Mouse (Mus musculus) hindbrain, embryonic 15.5 days (tissue): ENCODE results near the gene Gm17660. TPM values are rescaled to one million over a fixed set of nuclear protein-coding genes. Genes with fewer than 3 reads are reported as not detected.
"Not testable (repeated sequence)": the region's sequence is repeated elsewhere in the genome, so short reads cannot be mapped to it uniquely, and the experiment has no call there.

Experiments
- ATAC-seq: fragments of 200-750 bp; cut with Nextera tagmentation; 2 replicates; pipeline ENCODE4 v1.8.0; 2017; ENCODE audit warnings: low read depth, moderate number of reproducible peaks, moderate TSS enrichment; ENCODE audit not compliant: low FRiP score
- H3K27ac ChIP-seq: fragments of 300-500 bp; sonication (generic); replicated peaks from 2 replicates; pipeline ENCODE4 v1.5.1; 2015; ENCODE audit warnings: mild to moderate bottlenecking, inconsistent platforms
- H3K27me3 ChIP-seq: fragments of 300-500 bp; sonication (generic); 2 replicates; pipeline ENCODE4 v1.6.1; 2015; ENCODE audit warnings: control low read depth, inconsistent platforms
- H3K36me3 ChIP-seq: fragments of 300-500 bp; sonication (generic); 2 replicates; pipeline ENCODE4 v1.6.1; 2015; ENCODE audit warnings: control low read depth, inconsistent platforms
- H3K4me1 ChIP-seq: fragments of 300-500 bp; sonication (generic); replicated peaks from 2 replicates; pipeline ENCODE4 v1.6.1; 2015; ENCODE audit warnings: control low read depth, inconsistent platforms
- H3K4me2 ChIP-seq: fragments of 300-500 bp; sonication (generic); 2 replicates; pipeline ENCODE4 v1.6.1; 2015; ENCODE audit warnings: moderate library complexity, mild to moderate bottlenecking, inconsistent platforms
- H3K4me3 ChIP-seq: fragments of 300-500 bp; sonication (generic); 2 replicates; pipeline ENCODE4 v1.5.1; 2015; ENCODE audit warnings: mild to moderate bottlenecking, inconsistent platforms
- H3K9ac ChIP-seq: fragments of 300-500 bp; sonication (generic); 2 replicates; pipeline ENCODE4 v1.6.1; 2015; ENCODE audit warnings: inconsistent platforms
- H3K9me3 ChIP-seq: fragments of 300-500 bp; sonication (generic); 2 replicates; pipeline ENCODE4 v1.6.1; 2016; ENCODE audit warnings: control low read depth, inconsistent platforms
- WGBS: fragments of 180-500 bp; shearing (Covaris S2); methylation state at CpG from one replicate; pipeline ENCODE4 v1.1.7; 2015; 5-methylcytosine and 5-hydroxymethylcytosine counted together
- microRNA-seq: library from miRNA; unstranded; fragments of <30 nt; microRNA quantifications from one replicate; pipeline ENCODE4, GENCODE M21; 2016
- polyA plus RNA-seq: library from polyadenylated mRNA; unstranded; fragments of >200 nt; fragmentation: Nextera tagmentation; extraction: Ambion mirVana; gene quantifications from 2 replicates; pipeline ENCODE4 v1.2.1, GENCODE M21; 2015

Gene Gm17660
- polyA plus RNA-seq, 1 experiment from 2014 or later = not detected

- 82% methylated on average over 2 of the region's 2 CpGs for WGBS
- H3K4me2 ChIP-seq = no peak overlapping the region
- no peak for ATAC-seq
- no peaks in the 10 kb centered on the region for H3K4me1 ChIP-seq
- no peak overlapping the region for H3K4me3 ChIP-seq
- H3K36me3 ChIP-seq = no peaks in the 10 kb centered on the region
- no peaks in the 10 kb centered on the region for H3K27me3 ChIP-seq
- no peak overlapping the region for H3K9ac ChIP-seq
- no peaks in the 10 kb centered on the region for H3K9me3 ChIP-seq
- no peak overlapping the region for H3K27ac ChIP-seq
Measured at GRCm38 (mm10) chr5:104032434-104033097, 44.8 kb downstream of the Gm17660 start.

DNA sequence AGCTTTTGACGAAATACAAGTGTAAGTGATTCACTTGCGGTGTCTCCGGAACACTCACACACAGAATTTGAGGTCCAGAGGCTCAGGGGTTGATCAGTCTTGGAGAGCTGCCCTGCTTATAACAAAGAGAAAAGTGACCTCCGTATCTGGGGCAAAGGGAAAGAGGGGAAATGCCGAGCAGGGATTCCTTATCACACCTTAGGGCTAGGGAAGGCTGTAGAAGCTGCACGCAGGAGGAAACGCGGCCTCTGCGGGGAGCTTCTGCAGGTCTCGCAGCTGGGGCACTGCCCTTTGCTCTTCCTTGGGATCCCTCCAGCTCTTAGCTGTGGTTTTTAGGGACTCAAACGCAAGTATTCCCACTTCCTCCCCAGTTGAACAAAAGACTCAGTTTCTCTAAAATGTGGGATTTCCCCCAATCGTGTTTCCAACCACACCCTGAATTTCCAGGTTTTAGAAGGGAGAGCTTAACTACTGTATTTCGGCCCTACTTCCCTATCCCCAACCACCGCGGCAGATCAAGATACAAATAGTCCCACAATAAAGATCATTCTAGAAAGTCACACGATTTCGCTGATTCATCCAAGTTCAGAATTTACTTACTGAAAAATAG, 52.1 kb downstream of the Gm17660 start:
- Histone ChIP-seq H3K27me3 (peaks cover 12% of the 10 kb centered on the region; the same call in 1 of the 2 replicates), H3K9ac (no peak overlapping the region), H3K27ac (no peak overlapping the region), H3K4me3 (no peak overlapping the region), H3K9me3 (no peaks in the 10 kb centered on the region), H3K4me2 (no peak overlapping the region), H3K36me3 (no peaks in the 10 kb centered on the region), H3K4me1 (peaks cover 13% of the 10 kb centered on the region)
- ATAC-seq = no peak
- WGBS = 53% methylated on average over 17 of the region's 17 CpGs

GRCm38 (mm10) chr5:104024762-104025161, 52.6 kb downstream of the Gm17660 start:
- WGBS = 76% methylated on average over 11 of the region's 11 CpGs
- H3K4me2 ChIP-seq = no peak overlapping the region
- ATAC-seq = no peak
- H3K27ac ChIP-seq = no peak overlapping the region
- peaks cover 12% of the 10 kb centered on the region; the same call in 1 of the 2 replicates for H3K27me3 ChIP-seq
- H3K4me1 ChIP-seq = peaks cover 13% of the 10 kb centered on the region
- H3K9ac ChIP-seq = no peak overlapping the region
- H3K4me3 ChIP-seq = no peak overlapping the region
- no peaks in the 10 kb centered on the region for H3K36me3 ChIP-seq
- H3K9me3 ChIP-seq = no peaks in the 10 kb centered on the region

GRCm38 (mm10) chr5:104024193-104024592, 53.2 kb downstream of the Gm17660 start:
- H3K27me3 ChIP-seq = peaks cover 12% of the 10 kb centered on the region; the same call in 1 of the 2 replicates
- not testable (repeated sequence) for H3K36me3 ChIP-seq, H3K9me3 ChIP-seq, ATAC-seq, H3K27ac ChIP-seq, H3K4me2 ChIP-seq, H3K9ac ChIP-seq, H3K4me3 ChIP-seq
- WGBS = 84% methylated on average over 5 of the region's 5 CpGs
- peaks cover 13% of the 10 kb centered on the region for H3K4me1 ChIP-seq

DNA sequence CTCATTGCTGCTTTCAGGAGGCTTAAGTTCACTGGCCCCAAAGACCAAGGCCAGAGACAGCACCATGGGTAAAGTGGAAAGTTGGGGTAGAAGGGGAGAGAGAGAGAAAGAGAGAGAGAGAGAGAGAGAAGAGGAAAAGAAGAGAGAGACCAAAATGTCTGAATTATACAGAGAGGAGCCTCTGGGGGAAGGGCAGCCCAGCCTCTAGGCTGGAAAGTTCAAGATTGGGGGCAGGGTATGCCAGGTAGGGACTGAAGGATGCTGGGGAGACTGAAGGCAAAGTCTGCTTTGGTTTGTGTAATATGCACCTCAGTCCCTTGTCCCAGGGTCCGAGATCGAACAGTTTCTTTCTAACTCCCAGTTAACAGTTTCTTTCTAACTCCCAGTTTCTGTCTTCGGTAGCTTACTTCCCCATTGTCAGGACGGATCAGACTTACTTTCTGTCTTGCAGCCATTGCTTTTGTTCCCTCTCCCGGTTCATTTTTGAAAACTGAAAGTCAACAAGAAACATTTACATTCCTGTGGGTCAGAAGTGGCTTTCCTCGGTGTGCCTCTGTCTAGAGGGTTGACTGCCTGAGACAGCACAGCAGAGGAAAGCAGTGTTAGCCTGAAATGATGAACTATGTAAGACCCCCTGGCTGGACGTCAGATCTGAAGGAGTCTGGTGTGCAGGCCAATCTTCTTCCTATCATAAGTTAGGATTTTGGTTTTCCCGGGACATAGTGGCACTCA, 54.0 kb downstream of the Gm17660 start:
- Histone ChIP-seq H3K27ac (no peak overlapping the region), H3K9ac (no peak overlapping the region), H3K9me3 (no peaks in the 10 kb centered on the region), H3K4me2 (no peak overlapping the region), H3K4me1 (peaks cover 13% of the 10 kb centered on the region), H3K4me3 (no peak overlapping the region), H3K27me3 (peaks cover 12% of the 10 kb centered on the region; the same call in 1 of the 2 replicates), H3K36me3 (no peaks in the 10 kb centered on the region)
- ATAC-seq = no peak
- WGBS = 72% methylated on average over 8 of the region's 8 CpGs

GRCm38 (mm10) chr5:104022558-104022957, 54.9 kb downstream of the Gm17660 start:
- H3K9me3 ChIP-seq = no peaks in the 10 kb centered on the region
- 0 out of 2 replicates have a peak overlapping the region, but pooled peaks have one; percentile 34 for H3K9ac ChIP-seq
- 32% methylated on average over 5 of the region's 5 CpGs for WGBS
- no peaks in the 10 kb centered on the region for H3K36me3 ChIP-seq
- H3K4me1 ChIP-seq = peaks cover 13% of the 10 kb centered on the region
- H3K27ac ChIP-seq = no peak overlapping the region
- ATAC-seq = no peak
- peak overlapping the region; percentile 38 for H3K4me3 ChIP-seq
- peak overlapping the region; percentile 62 for H3K4me2 ChIP-seq
- peaks cover 12% of the 10 kb centered on the region; the same call in 1 of the 2 replicates for H3K27me3 ChIP-seq

DNA sequence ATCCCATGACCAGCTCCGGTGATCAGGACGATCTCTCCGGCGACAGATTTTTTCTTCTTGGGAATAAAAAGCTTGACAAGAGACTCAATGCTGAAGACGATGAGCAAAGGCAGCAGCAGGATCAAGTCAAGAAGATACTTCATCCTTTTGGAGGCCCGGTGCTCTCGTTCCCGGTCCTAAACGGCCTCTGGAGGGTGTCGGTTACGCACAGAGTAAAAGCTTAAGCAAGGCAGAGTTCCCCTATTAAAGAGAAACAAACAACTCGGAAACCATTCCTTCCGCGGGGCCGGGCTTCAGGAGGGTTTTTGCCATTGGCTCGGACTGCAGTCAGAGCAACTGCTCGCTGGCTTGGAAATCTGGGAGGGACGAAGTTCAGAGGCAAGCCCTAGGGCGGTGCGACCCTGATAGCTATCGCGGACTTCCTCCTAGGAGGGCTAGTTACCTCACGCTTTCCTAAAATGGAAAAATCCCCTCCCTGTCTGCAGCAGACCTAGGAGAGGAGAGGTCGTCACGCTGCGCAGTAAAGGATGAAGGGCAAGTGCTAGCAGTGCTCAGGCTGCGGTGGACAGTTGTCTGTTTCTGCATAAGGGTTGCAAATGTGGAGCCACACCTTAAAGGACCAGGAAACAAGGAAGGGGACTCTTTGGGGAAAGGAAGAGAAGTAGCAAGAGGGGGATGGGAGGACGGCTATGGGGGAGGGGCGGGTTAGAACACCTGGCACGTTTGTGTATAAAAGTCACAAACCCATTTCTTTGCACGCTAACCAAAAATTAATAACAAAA, 55.6 kb downstream of the Gm17660 start, which contains the start of gene Hsd17b11:
TSS of gene Hsd17b11 (minus strand) at position 323 of the 782 bp plus-strand sequence.
- H3K27ac ChIP-seq = peak within 1 kb of the TSS; percentile 32
- H3K4me3 ChIP-seq = peak within 1 kb of the TSS; percentile 38
- H3K9me3 ChIP-seq = no peaks in the 10 kb centered on the region
- peak within 1 kb of the TSS; percentile 34 for H3K9ac ChIP-seq
- peak; percentile 87 for ATAC-seq
- H3K27me3 ChIP-seq = peaks cover 12% of the 10 kb centered on the region; the same call in 1 of the 2 replicates
- no peaks in the 10 kb centered on the region for H3K36me3 ChIP-seq
- H3K4me1 ChIP-seq = peaks cover 13% of the 10 kb centered on the region
- under 1% methylated on average over 31 of the region's 31 CpGs for WGBS
- H3K4me2 ChIP-seq = peak within 1 kb of the TSS; percentile 62

Small RNA genes within 50 kb of the gene (microRNA-seq; reads per million reads assigned to microRNA genes)
- gene Mir5619 = 3.3 reads per million, percentile 13 among the genes with 10 or more reads in this experiment

Other genes with a start within 250 kb of the Gm17660 start
- gene Klhl8, start 166.3 kb downstream of the Gm17660 start, polyA plus RNA-seq = 38.0 and 41.3 TPM in 2 replicates
- gene Hsd17b13, start 100.2 kb downstream of the Gm17660 start, polyA plus RNA-seq = not detected in 2 replicates
- gene Hsd17b11, start 55.7 kb downstream of the Gm17660 start, polyA plus RNA-seq = 3.3 and 3.6 TPM in 2 replicates
- 65.4 and 67.9 TPM in 2 replicates for gene Nudt9, start 31.3 kb downstream of the Gm17660 start, polyA plus RNA-seq
- 349 and 369 TPM in 2 replicates for gene Sparcl1, start 36.1 kb upstream of the Gm17660 start, polyA plus RNA-seq
- not detected in 2 replicates for gene Dspp, start 93.1 kb upstream of the Gm17660 start, polyA plus RNA-seq
- 0.21 and 0.33 TPM in 2 replicates for gene Dmp1, start 125.0 kb upstream of the Gm17660 start, polyA plus RNA-seq
- gene Ibsp, start 221.6 kb upstream of the Gm17660 start, polyA plus RNA-seq = 0.26 and 0.73 TPM in 2 replicates
- not detected in 2 replicates for gene Mepe, start 247.7 kb upstream of the Gm17660 start, polyA plus RNA-seq